Mouse (Mus musculus) thymus, postnatal 36 days (tissue): ENCODE results near the gene Zdhhc8.
"Not testable (repeated sequence)": the region's sequence is repeated elsewhere in the genome, so short reads cannot be mapped to it uniquely, and the experiment has no call there.

Source experiments
- DNase-seq, 2 experiments: peaks; one replicate each; pipeline ENCODE4 v3.0.0; 2022; ENCODE audit warnings: mixed read lengths in 2 of 2

The Zdhhc8 gene

GRCm38 (mm10) chr16:18195561-18195960, 39.4 kb downstream of the Zdhhc8 start:
- not testable (repeated sequence) for DNase-seq

GRCm38 (mm10) chr16:18195068-18195467, 39.9 kb downstream of the Zdhhc8 start:
- no peak for DNase-seq

- no peak for DNase-seq
These were observed 40.5 kb downstream of the Zdhhc8 start for GRCm38 (mm10) chr16:18194208-18194985.

GRCm38 (mm10) chr16:18191006-18191405, 43.9 kb downstream of the Zdhhc8 start:
- no peak for DNase-seq

- DNase-seq: no peak
These were observed 47.7 kb downstream of the Zdhhc8 start for GRCm38 (mm10) chr16:18187221-18187620.

- DNase-seq: no peak
These were observed 48.1 kb downstream of the Zdhhc8 start for GRCm38 (mm10) chr16:18186798-18187197.

GRCm38 (mm10) chr16:18185715-18186449, 49.1 kb downstream of the Zdhhc8 start:
- DNase-seq: no peak

GRCm38 (mm10) chr16:18182766-18183165, 52.2 kb downstream of the Zdhhc8 start:
- no peak for DNase-seq

- no peak for DNase-seq
These were observed 53.5 kb downstream of the Zdhhc8 start for GRCm38 (mm10) chr16:18181398-18181797.

GRCm38 (mm10) chr16:18179591-18179990, 55.3 kb downstream of the Zdhhc8 start:
- no peak for DNase-seq

GRCm38 (mm10) chr16:18176758-18177157, 58.2 kb downstream of the Zdhhc8 start:
- DNase-seq: no peak

- DNase-seq: no peak
These were observed 59.0 kb downstream of the Zdhhc8 start for GRCm38 (mm10) chr16:18175817-18176541.

- DNase-seq: no peak
These were observed 61.1 kb downstream of the Zdhhc8 start for GRCm38 (mm10) chr16:18173788-18174187.

GRCm38 (mm10) chr16:18173231-18173630, 61.7 kb downstream of the Zdhhc8 start:
- no peak for DNase-seq

- DNase-seq: peak; percentile 77 to 81
These were observed 62.6 kb downstream of the Zdhhc8 start for GRCm38 (mm10) chr16:18172266-18172855.
